Mouse (Mus musculus): ENCODE data around the gene Colq.

Colq gene

GRCm38 (mm10) chr14:31521318-31521717 lies 69.8 kb downstream of the Colq start:
- DNase-seq = peak; percentile 15

- peak; percentile 53 for DNase-seq
Measured at GRCm38 (mm10) chr14:31519165-31519564, 72.0 kb downstream of the Colq start.

- no peak for DNase-seq
Measured at GRCm38 (mm10) chr14:31515895-31516294, 75.2 kb downstream of the Colq start.

- no peak for DNase-seq
Measured at GRCm38 (mm10) chr14:31510322-31510721, 80.8 kb downstream of the Colq start.

- DNase-seq = peak; percentile 15
Measured at GRCm38 (mm10) chr14:31509911-31510310, 81.2 kb downstream of the Colq start.

GRCm38 (mm10) chr14:31506456-31506855 lies 84.7 kb downstream of the Colq start:
- DNase-seq = no peak

GRCm38 (mm10) chr14:31503406-31503805 lies 87.7 kb downstream of the Colq start:
- no peak for DNase-seq

GRCm38 (mm10) chr14:31499526-31499925 lies 91.6 kb downstream of the Colq start:
- DNase-seq = no peak

- no peak for DNase-seq
Measured at GRCm38 (mm10) chr14:31496241-31496646, 94.9 kb downstream of the Colq start.

GRCm38 (mm10) chr14:31495538-31495937 lies 95.6 kb downstream of the Colq start:
- DNase-seq = no peak

GRCm38 (mm10) chr14:31494975-31495455 lies 96.1 kb downstream of the Colq start, which contains the start of gene Mettl6:
Gene Mettl6, minus strand, starts transcription at chr14:31495040.
- peak; percentile 93 for DNase-seq

- DNase-seq = peak; percentile 42
Measured at GRCm38 (mm10) chr14:31494349-31494974, 96.7 kb downstream of the Colq start, which contains the start of gene Eaf1. Gene Eaf1, plus strand, starts transcription at chr14:31494399.

- DNase-seq = no peak
Measured at GRCm38 (mm10) chr14:31493901-31494300, 97.2 kb downstream of the Colq start.

- DNase-seq = peak; percentile 18
Measured at GRCm38 (mm10) chr14:31488055-31488454, 103.1 kb downstream of the Colq start.

- DNase-seq = no peak
Measured at GRCm38 (mm10) chr14:31486465-31486864, 104.7 kb downstream of the Colq start.

- no peak for DNase-seq
Measured at GRCm38 (mm10) chr14:31482417-31482816, 108.7 kb downstream of the Colq start.

- no peak for DNase-seq
Measured at GRCm38 (mm10) chr14:31473297-31473696, 117.8 kb downstream of the Colq start.

All from lung, postnatal 36 days (tissue).